Mouse (Mus musculus) kidney, adult 9 months (tissue): Measurements from ENCODE around the gene Speer4b.
"Not testable (repeated sequence)": the region's sequence is repeated elsewhere in the genome, so short reads cannot be mapped to it uniquely, and the experiment has no call there.

Source experiments
- DNase-seq: peaks from one replicate; pipeline ENCODE4 v3.0.0; 2022

Speer4b gene

GRCm38 (mm10) chr5:27501338-27501737, at the start of gene Speer4b:
TSS of gene Speer4b (minus strand) at chr5:27501438.
- DNase-seq, result not testable (repeated sequence)

- DNase-seq, result no peak
Observed at GRCm38 (mm10) chr5:27549291-27549690, 48.1 kb upstream of the Speer4b start.

- DNase-seq, result peak; percentile 23
Observed at GRCm38 (mm10) chr5:27544816-27545270, 43.6 kb upstream of the Speer4b start.

- no peak for DNase-seq
Observed at GRCm38 (mm10) chr5:27526906-27527305, 25.7 kb upstream of the Speer4b start.

GRCm38 (mm10) chr5:27518716-27519115, 17.5 kb upstream of the Speer4b start:
- no peak for DNase-seq

- no peak for DNase-seq
Observed at GRCm38 (mm10) chr5:27490942-27491341, 10.3 kb downstream of the Speer4b start.

GRCm38 (mm10) chr5:27486138-27486537, 15.1 kb downstream of the Speer4b start:
- DNase-seq, result peak; percentile 18

GRCm38 (mm10) chr5:27481706-27482105, 19.5 kb downstream of the Speer4b start:
- no peak for DNase-seq

- DNase-seq, result no peak
Observed at GRCm38 (mm10) chr5:27474964-27475465, 26.2 kb downstream of the Speer4b start.

GRCm38 (mm10) chr5:27457686-27458085, 43.6 kb downstream of the Speer4b start:
- DNase-seq, result no peak

GRCm38 (mm10) chr5:27456981-27457380, 44.3 kb downstream of the Speer4b start:
- no peak for DNase-seq

GRCm38 (mm10) chr5:27454386-27454785, 46.9 kb downstream of the Speer4b start:
- DNase-seq, result no peak

- DNase-seq, result no peak
Observed at GRCm38 (mm10) chr5:27453201-27453845, 47.9 kb downstream of the Speer4b start.
